Mouse (Mus musculus): ENCODE data around the gene Tmem138. TPM values are rescaled to one million over a fixed set of nuclear protein-coding genes. Genes with fewer than 3 reads are reported as not detected.
A peak's percentile ranks its signal among the peaks of the same experiment; 100 is the strongest.

Tmem138 gene
- polyA plus RNA-seq, 2 experiments: 8.3 to 11.5 TPM

DNA sequence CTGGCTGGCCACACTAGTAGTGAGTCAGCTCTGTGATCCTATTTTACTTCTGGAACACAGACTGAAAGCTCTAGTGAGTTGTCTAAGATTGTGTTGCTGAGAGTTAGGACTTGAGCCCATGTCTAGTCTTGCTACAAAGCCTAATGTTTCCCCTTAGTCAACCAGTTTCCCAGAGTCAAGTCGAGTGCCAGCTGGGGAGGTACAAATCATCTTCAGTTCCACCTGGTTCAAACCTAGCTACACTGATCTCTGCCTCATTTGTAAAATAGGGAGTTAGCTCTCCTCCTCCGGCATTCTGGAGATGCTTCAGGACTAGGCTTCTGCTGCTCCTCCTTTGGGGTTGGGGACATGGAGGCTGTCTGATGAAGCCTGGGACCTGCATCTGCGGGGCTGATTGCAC lies 27.4 kb upstream of the Tmem138 start:
- WGBS (ENCODE audit: insufficient replicate concordance): 39% methylated on average over 3 of the region's 3 CpGs
- TF ChIP-seq EP300 (IDR thresholded peaks at IDR 0.05; ENCODE audit: low read depth) (no peak), CTCF (IDR thresholded peaks at IDR 0.05; ENCODE audit: low read depth) (no peak)
- no peaks in the 10 kb centered on the region for H3K27me3 ChIP-seq (ENCODE audit: control insufficient read depth, insufficient read depth, low read length)
- peaks cover 4 to 33% of the 10 kb centered on the region in 2 experiments for H3K4me1 ChIP-seq (replicated peaks; ENCODE audit: control insufficient read depth in 2 of 2, insufficient read depth in 2 of 2, low read length in 1 of 2)
- no peaks in the 10 kb centered on the region for H3K9me3 ChIP-seq (ENCODE audit: control insufficient read depth, low read length)
- ATAC-seq (ENCODE audit: insufficient read depth): no peak
- peak overlapping the region; percentile 78 to 98 for H3K4me3 ChIP-seq (ENCODE audit: insufficient read depth in 1 of 2, low read depth in 2 of 2, low read length in 2 of 2)
- no peak for DNase-seq (ENCODE audit: low read depth in 3 of 3, low spot score in 3 of 3)
- H3K36me3 ChIP-seq (replicated peaks; ENCODE audit: control insufficient read depth, insufficient read depth, low read depth): peaks cover 22% of the 10 kb centered on the region
- peak overlapping the region; percentile 85 for H3K4me2 ChIP-seq (ENCODE audit: low read depth)
- H3K9ac ChIP-seq (replicated peaks): peak overlapping the region; percentile 74
- peak overlapping the region; percentile 80 for H3K27ac ChIP-seq

DNA sequence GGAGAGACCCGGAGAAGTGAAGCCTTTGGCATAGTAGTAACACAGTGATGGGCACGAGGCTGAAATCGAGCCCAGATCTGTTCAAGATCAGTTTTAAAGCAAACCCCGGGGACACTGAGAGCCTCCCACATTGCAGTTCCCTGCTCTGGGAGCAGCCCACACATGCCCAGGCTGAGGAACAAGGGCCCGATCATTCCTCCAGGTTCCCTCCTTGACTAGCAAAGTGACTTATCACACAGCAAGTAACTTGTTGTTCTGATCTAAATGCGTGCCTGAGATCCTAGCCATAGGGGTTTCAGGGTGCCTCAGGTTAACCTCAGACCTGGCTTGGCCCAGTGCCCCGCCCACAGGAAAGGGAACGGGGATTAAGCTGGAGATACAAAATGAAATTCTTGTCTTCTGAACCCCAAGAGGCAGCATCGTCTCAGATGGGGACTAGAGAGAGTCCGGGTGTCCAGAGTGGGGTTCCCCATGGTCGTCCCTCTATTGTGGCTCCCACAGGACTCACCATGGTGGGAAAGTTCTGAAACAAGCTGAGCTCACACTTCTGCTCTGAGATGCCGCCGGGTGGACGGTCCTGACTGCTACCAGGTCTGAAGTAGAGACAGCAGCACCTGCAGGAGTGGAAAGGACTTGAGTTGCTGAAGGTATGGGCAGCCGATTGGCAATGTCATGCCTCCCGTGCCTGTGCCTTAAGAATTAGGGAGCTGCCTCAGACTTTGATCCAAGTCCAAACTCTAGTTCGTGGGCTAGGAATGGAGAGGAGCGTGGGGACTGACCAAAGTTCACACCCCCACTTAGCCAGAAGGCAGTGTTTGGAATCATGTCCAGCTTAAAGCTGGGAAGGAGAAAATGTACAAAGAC lies 26.7 kb upstream of the Tmem138 start:
- Histone ChIP-seq H3K4me2 (ENCODE audit: low read depth) (peak overlapping the region; percentile 85), H3K27me3 (ENCODE audit: control insufficient read depth, insufficient read depth, low read length) (no peaks in the 10 kb centered on the region), H3K36me3 (replicated peaks; ENCODE audit: control insufficient read depth, insufficient read depth, low read depth) (peaks cover 15% of the 10 kb centered on the region), H3K4me3 (ENCODE audit: insufficient read depth in 1 of 2, low read depth in 2 of 2, low read length in 2 of 2) (no peak overlapping the region; a peak in 1 of 4 replicates), H3K9me3 (ENCODE audit: control insufficient read depth, low read length) (no peaks in the 10 kb centered on the region), H3K9ac (replicated peaks) (no peak overlapping the region; the same call in 1 of the 2 replicates), H3K27ac (peak overlapping the region; percentile 80; the same call in 1 of the 2 replicates), H3K4me1 (replicated peaks; ENCODE audit: control insufficient read depth in 2 of 2, insufficient read depth in 2 of 2, low read length in 1 of 2) (peaks cover 4 to 33% of the 10 kb centered on the region in 2 experiments)
- DNase-seq (ENCODE audit: low read depth in 3 of 3, low spot score in 3 of 3): no peak
- no peak for ATAC-seq (ENCODE audit: insufficient read depth)
- 65% methylated on average over 18 of the region's 18 CpGs for WGBS (ENCODE audit: insufficient replicate concordance)
- no peak for TF ChIP-seq CTCF (IDR thresholded peaks at IDR 0.05; ENCODE audit: low read depth)
- TF ChIP-seq EP300 (IDR thresholded peaks at IDR 0.05; ENCODE audit: low read depth): no peak

DNA sequence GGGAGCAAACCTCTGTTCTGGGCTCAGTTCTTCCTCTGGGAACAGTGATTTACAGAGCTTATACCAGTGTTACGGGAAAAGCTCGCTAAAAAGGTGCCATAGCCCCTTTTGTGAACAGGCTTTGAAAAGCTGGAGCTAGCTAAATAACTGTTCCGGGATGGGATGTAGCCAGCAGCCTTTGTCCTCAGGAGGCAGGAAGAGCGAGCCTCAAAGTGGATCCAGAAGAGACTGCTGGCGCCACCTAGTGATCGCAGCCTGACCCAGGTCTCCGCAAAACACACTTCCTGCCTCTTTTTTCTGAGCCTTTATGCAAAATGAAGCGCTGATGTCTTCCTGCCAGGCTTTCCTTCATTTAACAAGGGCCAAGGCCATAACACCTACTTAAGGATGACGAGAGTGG lies 25.6 kb upstream of the Tmem138 start:
- ATAC-seq (ENCODE audit: insufficient read depth): no peak

DNA sequence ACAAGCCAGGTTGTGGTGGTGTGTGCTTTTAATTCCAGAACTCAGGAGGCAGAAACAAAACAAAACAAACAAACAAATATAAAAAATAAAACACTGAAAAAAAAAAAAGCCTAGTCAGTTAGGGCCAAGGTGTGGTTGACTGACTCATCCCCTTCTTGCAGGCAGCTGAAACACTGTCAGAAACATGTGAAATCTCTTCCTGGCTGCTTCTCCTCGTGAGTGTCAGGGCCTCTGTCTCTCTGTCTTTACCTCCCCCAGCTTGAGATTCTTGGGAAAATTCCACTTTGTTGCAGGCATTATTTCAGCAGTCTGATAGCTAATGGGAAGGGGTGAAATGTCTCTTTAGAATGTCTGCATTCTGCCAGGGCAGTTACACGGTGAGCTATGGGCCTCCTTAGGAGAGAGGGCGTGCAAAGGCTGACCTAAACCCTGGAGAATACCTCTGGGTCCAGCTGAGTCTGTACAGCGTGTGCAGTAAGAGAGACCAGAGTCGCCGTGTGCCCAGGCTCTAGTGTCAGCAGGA lies 25.1 kb upstream of the Tmem138 start:
- peaks cover 4 to 33% of the 10 kb centered on the region in 2 experiments for H3K4me1 ChIP-seq (replicated peaks; ENCODE audit: control insufficient read depth in 2 of 2, insufficient read depth in 2 of 2, low read length in 1 of 2)
- no peaks in the 10 kb centered on the region for H3K27me3 ChIP-seq (ENCODE audit: control insufficient read depth, insufficient read depth, low read length)
- H3K36me3 ChIP-seq (replicated peaks; ENCODE audit: control insufficient read depth, insufficient read depth, low read depth): no peaks in the 10 kb centered on the region
- DNase-seq (ENCODE audit: low read depth in 3 of 3, low spot score in 3 of 3): no peak
- 24% methylated on average over 6 of the region's 6 CpGs for WGBS (ENCODE audit: insufficient replicate concordance)
- peak overlapping the region; percentile 48 for H3K4me2 ChIP-seq (ENCODE audit: low read depth)
- TF ChIP-seq CTCF (IDR thresholded peaks at IDR 0.05; ENCODE audit: low read depth): no peak
- TF ChIP-seq EP300 (IDR thresholded peaks at IDR 0.05; ENCODE audit: low read depth): no peak
- H3K9ac ChIP-seq (replicated peaks): peak overlapping the region; percentile 9; the same call in 1 of the 2 replicates
- peak overlapping the region; percentile 48 for H3K27ac ChIP-seq
- H3K9me3 ChIP-seq (ENCODE audit: control insufficient read depth, low read length): no peaks in the 10 kb centered on the region
- ATAC-seq (ENCODE audit: insufficient read depth): no peak
- H3K4me3 ChIP-seq (ENCODE audit: insufficient read depth in 1 of 2, low read depth in 2 of 2, low read length in 2 of 2): peak overlapping the region; percentile 5 to 14; a peak in 2 of 4 replicates

More for the DNA sequence above, 25.6 kb upstream of the Tmem138 start:
- peaks cover 4 to 33% of the 10 kb centered on the region in 2 experiments for H3K4me1 ChIP-seq (replicated peaks; ENCODE audit: control insufficient read depth in 2 of 2, insufficient read depth in 2 of 2, low read length in 1 of 2)
- H3K9ac ChIP-seq (replicated peaks): no peak overlapping the region
- H3K4me2 ChIP-seq (ENCODE audit: low read depth): peak overlapping the region; percentile 48
- no peaks in the 10 kb centered on the region for H3K27me3 ChIP-seq (ENCODE audit: control insufficient read depth, insufficient read depth, low read length)
- peaks cover 4% of the 10 kb centered on the region for H3K36me3 ChIP-seq (replicated peaks; ENCODE audit: control insufficient read depth, insufficient read depth, low read depth)
- H3K27ac ChIP-seq: peak overlapping the region; percentile 7
- H3K4me3 ChIP-seq (ENCODE audit: insufficient read depth in 1 of 2, low read depth in 2 of 2, low read length in 2 of 2): peak overlapping the region; percentile 5 to 14; a peak in 2 of 4 replicates
- TF ChIP-seq CTCF (IDR thresholded peaks at IDR 0.05; ENCODE audit: low read depth) (peak; percentile 94), EP300 (IDR thresholded peaks at IDR 0.05; ENCODE audit: low read depth) (no peak)
- H3K9me3 ChIP-seq (ENCODE audit: control insufficient read depth, low read length): no peaks in the 10 kb centered on the region
- DNase-seq (ENCODE audit: low read depth in 3 of 3, low spot score in 3 of 3): peak; percentile 68 to 74 (median 72)
- 2% methylated on average over 9 of the region's 9 CpGs for WGBS (ENCODE audit: insufficient replicate concordance)

DNA sequence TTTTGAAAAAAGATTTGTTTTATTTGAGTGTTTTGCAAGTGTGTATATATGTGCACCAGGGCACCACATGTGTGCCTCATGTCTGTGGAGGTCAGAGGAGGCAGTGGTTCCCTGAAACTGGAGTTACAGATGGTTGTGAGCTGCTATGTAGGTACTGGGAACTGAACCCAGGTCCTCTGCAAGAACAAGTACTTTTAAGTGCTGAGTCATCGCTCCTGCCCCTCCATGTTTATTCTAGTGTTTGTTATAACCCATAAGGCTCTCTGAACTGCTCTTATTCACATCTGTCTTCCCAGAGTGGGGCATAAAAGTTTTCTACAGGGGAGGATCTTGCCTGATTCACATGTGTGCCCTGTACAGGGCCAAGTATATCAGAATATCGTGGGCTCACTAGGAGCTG lies 22.5 kb upstream of the Tmem138 start:
- Histone ChIP-seq H3K9me3 (ENCODE audit: control insufficient read depth, low read length) (no peaks in the 10 kb centered on the region), H3K36me3 (replicated peaks; ENCODE audit: control insufficient read depth, insufficient read depth, low read depth) (no peaks in the 10 kb centered on the region; the same call in 1 of the 2 replicates), H3K27me3 (ENCODE audit: control insufficient read depth, insufficient read depth, low read length) (no peaks in the 10 kb centered on the region), H3K4me2 (ENCODE audit: low read depth) (no peak overlapping the region), H3K27ac (no peak overlapping the region), H3K4me1 (replicated peaks; ENCODE audit: control insufficient read depth in 2 of 2, insufficient read depth in 2 of 2, low read length in 1 of 2) (peaks cover 4 to 23% of the 10 kb centered on the region in 2 experiments), H3K4me3 (ENCODE audit: insufficient read depth in 1 of 2, low read depth in 2 of 2, low read length in 2 of 2) (no peak overlapping the region), H3K9ac (replicated peaks) (no peak overlapping the region)
- TF ChIP-seq EP300 (IDR thresholded peaks at IDR 0.05; ENCODE audit: low read depth) (no peak), CTCF (IDR thresholded peaks at IDR 0.05; ENCODE audit: low read depth) (no peak)
- DNase-seq (ENCODE audit: low read depth in 3 of 3, low spot score in 3 of 3) (no peak), ATAC-seq (ENCODE audit: insufficient read depth) (no peak)
- 82% methylated on average over 2 of the region's 2 CpGs for WGBS (ENCODE audit: insufficient replicate concordance)

All from liver, embryonic 14.5 days (tissue).